Mouse (Mus musculus) small intestine, adult 2 months (tissue): Measurements from ENCODE around the gene Myo18a.

Experiments used
- CTCF ChIP-seq: fragments of 200-500 bp; IDR thresholded peaks from 2 replicates; pipeline ENCODE4 v1.5.1; 2012; ENCODE audit warnings: low read depth, mild to moderate bottlenecking, control low read depth, inconsistent platforms, low read length, moderate library complexity, mixed read lengths; ENCODE audit not compliant: insufficient replicate concordance, insufficient read length; ENCODE audit errors: extremely low read depth
- POLR2A ChIP-seq: fragments of 200-500 bp; IDR thresholded peaks from 2 replicates; pipeline ENCODE4 v1.6.1; 2012; ENCODE audit warnings: low read depth, mild to moderate bottlenecking, control low read depth, inconsistent platforms, low read length, moderate library complexity

GRCm38 (mm10) chr11:77864771-77865170 is 101.7 kb downstream of the Myo18a start:
- TF ChIP-seq POLR2A (no peak), CTCF (no peak)
